Mouse (Mus musculus) E14TG2a.4 (cell line): Measurements from ENCODE around the gene Cd81.

Experiments
- H3K27me3 ChIP-seq: 2 replicates; pipeline ENCODE4 v1.6.1; 2014; ENCODE audit warnings: low read length, control low read depth; ENCODE audit not compliant: insufficient read depth
- H3K36me3 ChIP-seq: 2 replicates; pipeline ENCODE4 v1.6.1; 2014; ENCODE audit warnings: low read length, control low read depth; ENCODE audit not compliant: insufficient read depth
- H3K4me1 ChIP-seq: replicated peaks from 2 replicates; pipeline ENCODE4 v1.6.1; 2014; ENCODE audit warnings: low read depth, low read length, control low read depth
- H3K4me3 ChIP-seq: replicated peaks from 2 replicates; pipeline ENCODE4 v1.5.1; 2014; ENCODE audit warnings: mild to moderate bottlenecking, low read length
- H3K9me3 ChIP-seq: 2 replicates; pipeline ENCODE4 v1.6.1; 2014; ENCODE audit warnings: low read length, control low read depth
- CTCF ChIP-seq: conservative IDR thresholded peaks from 2 replicates; pipeline ENCODE4 v1.5.1; 2014; ENCODE audit warnings: low read length
- NANOG ChIP-seq: IDR thresholded peaks from 2 replicates; pipeline ENCODE4 v1.6.1; 2014; ENCODE audit warnings: borderline replicate concordance, low read length, mixed read lengths
- POU5F1 ChIP-seq: IDR thresholded peaks from 2 replicates; pipeline ENCODE4 v1.6.1; 2014; ENCODE audit warnings: low read length, borderline replicate concordance

Cd81 gene

GRCm38 (mm10) chr7:143112395-143112794, 59.9 kb downstream of the Cd81 start:
- Histone ChIP-seq H3K36me3 (no peaks in the 10 kb centered on the region), H3K4me3 (no peak overlapping the region), H3K4me1 (peaks cover 31% of the 10 kb centered on the region), H3K27me3 (peaks cover 58% of the 10 kb centered on the region), H3K9me3 (no peaks in the 10 kb centered on the region)
- no peak for TF ChIP-seq NANOG
- TF ChIP-seq CTCF, result no peak
- no peak for TF ChIP-seq POU5F1

GRCm38 (mm10) chr7:143114773-143115172, 62.2 kb downstream of the Cd81 start:
- H3K4me1 ChIP-seq, result peaks cover 42% of the 10 kb centered on the region
- H3K9me3 ChIP-seq, result no peaks in the 10 kb centered on the region
- peaks cover 35% of the 10 kb centered on the region for H3K27me3 ChIP-seq
- TF ChIP-seq CTCF (peak; percentile 92), POU5F1 (no peak), NANOG (no peak)
- H3K4me3 ChIP-seq, result no peak overlapping the region
- no peaks in the 10 kb centered on the region for H3K36me3 ChIP-seq

- Histone ChIP-seq H3K4me1 (peaks cover 59% of the 10 kb centered on the region), H3K36me3 (no peaks in the 10 kb centered on the region), H3K27me3 (peaks cover 17% of the 10 kb centered on the region), H3K9me3 (no peaks in the 10 kb centered on the region), H3K4me3 (no peak overlapping the region)
- TF ChIP-seq POU5F1, result no peak
- TF ChIP-seq CTCF, result no peak
- no peak for TF ChIP-seq NANOG
Measured at GRCm38 (mm10) chr7:143116521-143116920, 64.0 kb downstream of the Cd81 start.
